In the genomic region with DNA sequence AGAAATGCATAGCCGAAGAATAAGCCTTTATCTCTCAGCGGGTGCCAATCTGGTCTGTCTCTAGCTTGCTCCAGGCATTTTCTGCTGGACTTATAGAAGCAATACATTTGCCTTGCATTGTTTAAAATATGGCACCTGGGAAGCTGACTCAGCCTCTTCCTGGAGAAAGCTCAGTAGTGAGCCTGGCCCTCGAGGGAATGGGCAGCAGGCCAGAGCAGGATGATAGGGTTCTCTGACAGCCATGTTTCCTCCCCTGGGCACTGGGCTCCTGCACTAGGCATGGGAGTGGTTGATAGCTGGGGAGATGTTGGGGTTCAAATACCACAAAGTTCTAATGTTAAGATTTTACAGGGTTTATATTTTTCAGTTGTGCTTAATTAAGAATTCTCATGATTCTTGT, we compare ENCODE assay signal across 26 mouse cellular contexts. TPM values are rescaled to one million over a fixed set of nuclear protein-coding genes. Genes with fewer than 3 reads are reported as not detected.
DNase-seq lines count a peak whose midpoint lies in the region; ATAC-seq and TF ChIP-seq lines count a peak whose summit lies in the region.
"Had no signal": no experiment of that assay in that cellular context is flagged by ENCODE, and none has a peak within 500 bp of the region (broad histone marks: within the 10 kb centered on the region; RNA-seq: fewer than 3 reads in every experiment).

No protein-coding gene starts in this region.

- DNase-seq in 3T3-L1 (ENCODE audit: low read depth, low spot score) = peak; percentile 86
- peak; percentile 9 for DNase-seq in 416B (ENCODE audit: low read depth)
- no peak for DNase-seq in left cerebral cortex, adult 11 months (ENCODE audit: low spot score)
- DNase-seq in urinary bladder, postnatal 4 days (ENCODE audit: low spot score in 2 of 2) = no peak
- DNase-seq: adrenal gland, adult 8-10 months; adrenal gland, postnatal 25 days; B cell, adult 2 months; cerebellum, adult 11-12 months; cerebellum, adult 8-10 months; cerebellum, postnatal 10 days; cerebellum, postnatal 36 days; embryo, embryonic 11 days; gastrocnemius, postnatal 10 days; gastrocnemius, postnatal 36 days; heart, adult 2 months; heart, postnatal 4 days had no signal

- H3K4me2 ChIP-seq in intestine, postnatal 0 days (replicated peaks; ENCODE audit: low read depth) = no peak overlapping the region
- H3K4me2 ChIP-seq in intestine, embryonic 16.5 days (ENCODE audit: low read depth, low read length) = no peak overlapping the region
- H3K4me2 ChIP-seq: embryonic facial prominence, embryonic 15.5 days; heart, embryonic 13.5 days; hindbrain, embryonic 14.5 days had no signal

- no peak overlapping the region for H3K4me3 ChIP-seq in intestine, postnatal 0 days (ENCODE audit: low read depth, low read length)
- H3K4me3 ChIP-seq in intestine, embryonic 16.5 days (ENCODE audit: low read length) = no peak overlapping the region
- H3K4me3 ChIP-seq: embryonic facial prominence, embryonic 15.5 days; heart, adult 2 months; heart, embryonic 10.5 days; heart, embryonic 13.5 days had no signal

- no peaks in the 10 kb centered on the region for H3K36me3 ChIP-seq in intestine, postnatal 0 days (ENCODE audit: control insufficient read depth, insufficient read depth)
- H3K36me3 ChIP-seq in intestine, embryonic 16.5 days (ENCODE audit: control insufficient read depth, insufficient read depth, low read length) = no peaks in the 10 kb centered on the region
- H3K36me3 ChIP-seq: embryonic facial prominence, embryonic 15.5 days; G1E; heart, embryonic 10.5 days; heart, embryonic 13.5 days had no signal

- WGBS in intestine, postnatal 0 days = 37% methylated on average over 3 of the region's 3 CpGs
- WGBS in intestine, embryonic 16.5 days = 51% methylated on average over 3 of the region's 3 CpGs

- no peak overlapping the region for H3K9ac ChIP-seq in intestine, postnatal 0 days (ENCODE audit: low read depth, low read length)
- H3K9ac ChIP-seq in intestine, embryonic 16.5 days (ENCODE audit: low read depth, low read length) = no peak overlapping the region
- H3K9ac ChIP-seq: embryonic facial prominence, embryonic 15.5 days; heart, embryonic 13.5 days; hindbrain, embryonic 14.5 days had no signal

- no peak for TF ChIP-seq CTCF in intestine, postnatal 0 days (IDR thresholded peaks at IDR 0.05; ENCODE audit: low read depth)

- peak overlapping the region; percentile 15; the same call in 1 of the 2 replicates for H3K27ac ChIP-seq in intestine, postnatal 0 days (ENCODE audit: low read depth, low read length)
- H3K27ac ChIP-seq in intestine, embryonic 16.5 days (ENCODE audit: low read length) = no peak overlapping the region
- H3K27ac ChIP-seq: embryonic facial prominence, embryonic 15.5 days; heart, adult 2 months; heart, embryonic 10.5 days; heart, embryonic 13.5 days; hindbrain, embryonic 14.5 days; hindbrain, postnatal 0 days had no signal

- H3K27me3 ChIP-seq in intestine, postnatal 0 days (replicated peaks; ENCODE audit: control insufficient read depth, insufficient read depth, low read length) = no peaks in the 10 kb centered on the region
- no peaks in the 10 kb centered on the region for H3K27me3 ChIP-seq in intestine, embryonic 16.5 days (replicated peaks; ENCODE audit: control insufficient read depth, insufficient read depth, low read length)
- H3K27me3 ChIP-seq: embryonic facial prominence, embryonic 15.5 days had no signal

- peaks cover 7% of the 10 kb centered on the region for H3K4me1 ChIP-seq in intestine, postnatal 0 days (replicated peaks; ENCODE audit: control insufficient read depth, insufficient read depth, low read length)
- H3K4me1 ChIP-seq in intestine, embryonic 16.5 days (ENCODE audit: control insufficient read depth, insufficient read depth, low read length) = peaks cover 2% of the 10 kb centered on the region; the same call in 1 of the 2 replicates

- no peaks in the 10 kb centered on the region for H3K9me3 ChIP-seq in intestine, postnatal 0 days (ENCODE audit: control insufficient read depth)
- H3K9me3 ChIP-seq in intestine, embryonic 16.5 days (ENCODE audit: control insufficient read depth, low read length) = no peaks in the 10 kb centered on the region
- H3K9me3 ChIP-seq: embryonic facial prominence, embryonic 15.5 days; G1E; heart, embryonic 10.5 days; heart, embryonic 13.5 days had no signal

- ATAC-seq in intestine, postnatal 0 days = no peak
- ATAC-seq in intestine, embryonic 16.5 days = no peak
- ATAC-seq: forebrain, embryonic 16.5 days; hindbrain, postnatal 0 days; inflammation-experienced regulatory T-cells, adult 6 months had no signal

RNA-seq across cellular contexts. Expression of a gene that starts 25.5 kb away (rescaled TPM):
- polyA plus RNA-seq in intestine, postnatal 0 days (2015; fragmentation: Nextera tagmentation; extraction: Ambion mirVana) = 133 and 139 TPM in 2 replicates
- polyA plus RNA-seq in intestine, embryonic 16.5 days (2015; fragmentation: Nextera tagmentation; extraction: Ambion mirVana) = 215 and 233 TPM in 2 replicates

RNA-seq across cellular contexts. Expression of a gene that starts 25.6 kb away (rescaled TPM):
- polyA plus RNA-seq in intestine, postnatal 0 days (2015; fragmentation: Nextera tagmentation; extraction: Ambion mirVana) = 9.1 and 10.2 TPM in 2 replicates
- 14.9 and 15.7 TPM in 2 replicates for polyA plus RNA-seq in intestine, embryonic 16.5 days (2015; fragmentation: Nextera tagmentation; extraction: Ambion mirVana)

Comparison
In these comparisons a context has a peak if more than half of its experiments do, and no peak if none do; other contexts are left out.
1. DNase-seq: peak in 3T3-L1 (single experiment) and 416B (single experiment); none in left cerebral cortex, adult 11 months (single experiment) and urinary bladder, postnatal 4 days (0 of 2).